Mouse (Mus musculus) cerebellum, adult 9-11 months (tissue): ENCODE data around the gene Banf1.
"Not testable (repeated sequence)": the region's sequence is repeated elsewhere in the genome, so short reads cannot be mapped to it uniquely, and the experiment has no call there.

Experiments used
- DNase-seq: peaks from one replicate; pipeline ENCODE4 v3.0.0; 2022

Gene Banf1

DNA sequence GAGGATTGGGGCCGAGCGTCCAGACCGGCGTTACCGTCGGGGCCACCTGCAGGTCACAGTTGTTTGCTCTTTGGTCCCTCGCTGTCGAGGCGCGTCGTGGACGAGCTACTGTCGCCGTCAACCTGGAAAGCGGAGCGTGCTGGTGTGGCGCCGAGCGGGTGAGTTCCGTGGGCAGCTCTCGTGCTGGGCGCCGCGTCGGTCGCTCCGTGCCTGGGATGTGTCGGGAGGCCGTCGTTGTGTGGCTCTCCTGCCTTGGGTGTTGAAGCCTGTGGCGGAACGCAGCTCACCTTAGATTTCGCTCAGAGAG lies at the start of gene Banf1:
Banf1 (minus strand) TSS at position 116 of the 307 bp plus-strand sequence.
- DNase-seq, result no peak

DNA sequence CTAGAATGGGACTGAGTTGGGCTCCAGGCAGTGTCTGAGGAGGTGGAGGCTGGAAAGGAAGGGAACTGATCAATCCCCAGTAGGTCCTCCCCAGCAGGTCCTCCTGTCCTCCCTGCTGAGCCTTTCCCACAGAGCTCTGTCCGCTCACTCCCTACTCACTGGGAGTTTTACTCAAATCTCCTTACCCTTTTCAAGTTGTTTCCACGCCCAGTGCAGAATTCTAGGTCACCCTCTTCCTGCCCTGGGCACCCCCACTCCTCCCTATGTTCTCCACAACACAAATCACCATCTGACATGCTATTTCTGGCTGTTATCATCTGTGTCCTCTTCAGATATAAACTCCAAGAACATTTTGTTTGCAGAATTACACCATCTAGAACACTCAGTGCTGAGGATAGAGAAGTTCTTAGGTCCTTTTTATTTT lies 47.6 kb upstream of the Banf1 start:
- DNase-seq, result no peak

DNA sequence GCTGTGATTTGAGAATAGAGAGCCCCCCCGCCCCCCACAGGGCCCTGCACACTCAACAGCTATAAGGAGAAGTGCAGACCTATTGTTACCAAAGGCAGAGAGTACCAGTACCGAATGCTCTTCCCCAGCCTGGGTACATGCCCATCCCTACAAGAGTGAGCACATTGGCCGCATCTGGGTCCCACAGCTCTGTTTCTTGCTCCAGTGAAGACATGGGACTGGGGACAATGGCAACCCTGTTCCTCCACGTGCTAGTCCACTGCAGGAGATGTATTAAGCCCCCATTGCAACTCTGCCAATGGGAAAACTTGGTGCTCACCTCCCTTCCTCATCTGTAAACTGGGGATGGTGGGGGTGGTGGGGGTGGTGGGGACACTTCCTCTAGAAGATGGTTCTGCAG lies 46.9 kb upstream of the Banf1 start:
- no peak for DNase-seq

DNA sequence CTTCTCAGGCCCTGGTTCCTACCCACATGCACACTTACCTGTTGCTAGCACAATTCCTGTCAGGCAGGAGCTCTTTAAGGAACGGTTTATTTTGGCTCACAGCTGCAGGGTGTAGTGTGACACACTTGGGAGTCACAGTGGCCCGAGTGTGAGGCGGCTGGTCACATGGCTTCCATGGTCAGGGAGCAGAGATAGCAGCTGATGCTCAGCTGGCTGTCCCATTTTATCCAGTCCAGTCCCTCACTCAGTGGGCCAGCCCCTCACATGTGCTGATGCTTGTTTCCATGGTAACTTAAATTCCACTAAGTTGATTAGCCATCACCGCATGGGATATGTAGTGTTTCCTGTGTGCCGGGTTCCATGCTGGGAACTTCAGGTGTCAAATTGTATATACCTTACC lies 45.0 kb upstream of the Banf1 start:
- no peak for DNase-seq

DNA sequence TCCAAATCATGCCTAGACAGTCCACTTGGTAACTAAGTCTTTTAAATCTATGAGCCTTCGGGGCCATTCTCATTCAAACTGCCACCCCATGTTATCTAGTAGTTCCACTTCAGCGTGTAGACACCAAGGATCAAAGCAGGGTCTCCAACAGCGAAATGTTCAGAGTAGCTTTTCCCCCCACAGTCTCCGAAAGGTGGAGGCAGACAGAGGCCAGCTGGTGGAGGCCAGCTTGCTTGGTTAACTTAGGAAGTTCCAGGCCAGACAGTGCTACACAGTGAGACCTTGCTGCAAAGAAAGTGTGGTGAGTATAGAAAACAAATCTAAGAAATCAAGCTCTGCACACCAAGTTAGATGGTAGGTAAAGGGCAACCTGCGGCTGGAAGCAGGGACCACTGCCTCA lies 43.7 kb upstream of the Banf1 start:
- DNase-seq, result no peak

DNA sequence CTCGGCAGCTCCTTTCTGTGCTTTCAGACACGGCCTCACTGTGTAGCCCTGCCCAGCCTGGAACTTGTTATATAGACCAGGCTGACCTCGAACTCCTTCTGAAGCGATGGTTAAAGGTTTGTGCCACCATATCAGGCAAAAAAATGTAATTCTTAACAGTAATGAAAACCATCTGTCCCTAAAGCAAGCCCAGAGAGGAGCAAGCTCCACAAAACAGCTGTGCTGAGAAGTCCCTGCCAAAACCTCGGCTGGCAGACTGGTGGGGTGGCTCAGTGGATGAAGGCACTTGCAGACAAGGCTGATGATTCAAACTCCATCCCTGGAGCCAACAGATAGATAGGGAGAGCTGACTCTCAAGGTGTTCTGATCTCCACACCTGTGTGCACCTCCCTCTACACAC lies 42.1 kb upstream of the Banf1 start:
- no peak for DNase-seq

DNA sequence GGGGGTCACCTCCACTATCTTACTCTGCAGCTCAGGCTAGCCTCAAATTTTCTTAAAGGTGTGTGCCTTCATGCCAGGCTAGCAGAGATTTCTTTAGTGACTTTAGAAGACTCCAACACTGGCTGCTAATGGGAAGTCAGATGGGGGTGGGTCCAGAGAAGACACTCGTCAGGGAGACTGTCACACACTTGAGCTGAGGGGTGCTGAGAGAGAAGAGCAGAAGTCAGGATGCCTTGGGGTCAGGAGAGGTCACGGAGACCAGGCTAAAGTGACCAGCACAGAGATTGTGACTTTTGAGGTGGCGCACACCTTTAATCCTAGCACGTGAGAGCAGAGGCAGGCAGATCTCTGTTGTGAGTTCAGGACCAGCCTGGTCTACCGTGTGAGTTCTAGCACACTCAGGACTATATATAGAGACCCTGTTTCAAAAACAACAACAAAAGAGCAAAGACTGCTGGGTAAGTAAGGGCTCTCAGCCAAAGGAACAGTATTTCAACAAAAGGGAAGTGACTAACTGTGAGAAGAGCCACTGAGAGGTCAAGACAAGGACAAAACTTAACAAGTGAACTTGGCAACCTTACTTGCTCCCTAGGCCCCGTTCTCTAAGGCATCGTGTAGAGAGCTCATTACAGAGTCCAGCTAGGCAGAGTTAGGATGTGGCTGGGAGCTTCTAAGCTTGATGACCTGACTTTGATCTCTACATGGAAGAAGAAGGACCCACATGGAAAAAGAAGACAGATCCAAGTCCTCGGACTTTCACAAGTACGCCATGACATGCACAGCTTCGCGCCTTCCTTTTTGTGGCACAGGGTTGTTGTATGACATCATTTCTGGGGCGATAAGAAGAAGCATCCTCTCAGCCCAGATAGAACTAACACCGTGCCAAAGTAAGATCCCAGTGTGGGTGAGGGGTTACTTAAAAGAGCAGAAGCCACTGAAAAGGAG lies 41.4 kb upstream of the Banf1 start:
- DNase-seq, result no peak

DNA sequence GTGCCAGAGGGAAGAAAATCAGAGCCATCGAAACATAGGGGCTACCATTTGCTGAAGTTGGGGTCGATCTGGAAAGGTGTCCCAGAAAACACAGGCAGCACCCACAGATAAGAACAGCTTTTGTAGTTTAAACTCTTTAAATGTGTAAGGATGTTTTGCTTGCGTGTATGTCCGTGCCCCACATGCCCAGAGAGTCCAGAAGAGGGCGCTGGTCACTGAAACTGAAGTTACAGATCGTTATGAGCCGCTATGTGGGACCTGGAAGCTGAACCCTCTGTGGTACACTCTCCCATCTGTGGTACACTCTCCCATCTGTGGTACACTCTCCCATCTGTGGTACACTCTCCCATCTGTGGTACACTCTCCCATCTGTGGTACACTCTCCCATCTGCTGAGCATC lies 40.2 kb upstream of the Banf1 start:
- DNase-seq, result peak; percentile 79

DNA sequence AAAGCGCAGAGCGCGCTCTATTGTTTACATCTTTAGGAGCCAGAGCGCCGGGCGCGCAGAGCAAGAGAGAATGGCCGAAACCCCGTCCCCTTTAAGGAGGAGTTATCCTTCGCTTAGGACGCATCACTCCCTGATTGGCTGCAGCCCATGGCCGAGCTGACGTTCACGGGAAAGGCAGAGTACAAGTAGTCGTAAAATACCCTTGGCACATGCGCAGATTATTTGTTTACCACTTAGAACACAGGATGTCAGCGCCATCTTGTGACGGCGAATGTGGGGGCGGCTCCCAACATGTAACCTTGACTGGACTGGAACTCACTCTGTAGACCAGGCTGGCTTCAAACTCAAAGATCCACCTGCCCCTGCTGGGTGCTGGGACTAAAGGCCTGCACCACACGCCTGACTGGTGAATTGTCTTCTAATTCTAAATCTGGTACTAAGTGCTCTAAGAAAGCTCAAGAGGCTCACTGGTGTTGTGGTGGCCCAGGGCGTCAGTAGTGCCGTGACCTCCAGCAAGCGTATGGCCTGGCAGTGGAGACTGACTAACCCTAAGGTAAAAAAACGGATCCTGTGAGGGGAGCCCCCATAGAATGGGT lies 39.7 kb upstream of the Banf1 start:
- DNase-seq, result peak; percentile 77

DNA sequence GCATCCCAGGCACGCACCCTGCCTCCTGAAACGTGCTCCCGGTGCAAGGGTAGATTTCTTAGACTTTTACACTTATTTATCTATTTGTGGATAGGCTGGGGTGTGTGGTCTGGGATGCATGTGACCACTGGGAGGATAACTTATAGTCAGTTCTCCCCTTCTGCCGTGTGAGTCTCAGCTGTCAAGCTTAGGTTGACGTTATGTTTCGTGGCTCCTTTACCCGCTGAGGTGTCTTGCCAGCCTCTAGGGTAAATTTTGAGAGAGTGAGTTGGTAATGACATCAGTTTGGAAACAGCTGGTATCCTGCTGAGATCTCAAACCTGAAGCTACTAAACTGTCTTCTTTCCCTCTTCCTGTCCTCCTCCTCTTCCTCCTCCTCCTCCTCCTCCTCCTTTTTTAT lies 39.0 kb upstream of the Banf1 start:
- DNase-seq, result no peak

DNA sequence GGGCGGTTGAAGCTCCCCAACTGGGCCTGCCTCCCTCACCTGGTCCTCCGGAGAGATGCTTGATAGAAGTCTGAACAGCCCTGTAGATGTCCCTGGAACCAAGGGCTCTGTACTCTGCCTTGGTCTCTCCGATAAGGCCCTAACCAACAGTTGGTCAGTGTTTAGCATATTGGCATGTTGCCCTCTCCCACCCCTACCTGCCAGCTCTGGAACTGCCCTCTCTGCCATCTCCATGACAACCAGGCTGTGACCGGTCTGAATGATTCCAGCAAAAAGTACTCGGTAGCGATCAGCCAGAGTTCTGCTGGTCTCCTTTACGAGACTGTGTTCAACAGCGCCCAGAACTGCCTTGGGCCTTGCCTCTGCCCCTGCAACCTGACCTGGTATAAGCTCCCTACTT lies 35.3 kb upstream of the Banf1 start, which contains the start of gene Tsga10ip:
Tsga10ip (minus strand) TSS at position 234 of the 400 bp plus-strand sequence.
- DNase-seq, result no peak

DNA sequence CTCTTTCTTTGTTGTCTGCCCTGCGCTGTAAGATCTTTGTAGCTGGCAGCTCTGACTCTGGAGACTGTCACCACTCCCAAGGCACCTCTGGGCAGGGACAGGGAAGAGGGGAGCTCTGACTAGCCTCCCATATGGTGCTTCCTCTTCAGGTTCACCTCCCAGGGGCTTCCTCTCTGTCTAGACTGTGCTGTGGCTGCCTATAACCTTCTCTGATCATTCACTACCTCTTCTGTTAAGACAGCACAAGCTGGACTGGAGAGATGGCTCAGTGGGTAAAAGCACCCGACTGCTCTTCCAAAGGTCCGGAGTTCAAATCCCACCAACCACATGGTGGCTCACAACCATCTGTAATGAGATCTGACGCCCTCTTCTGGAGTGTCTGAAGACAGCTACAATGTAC lies 34.1 kb upstream of the Banf1 start:
- DNase-seq, result not testable (repeated sequence)

DNA sequence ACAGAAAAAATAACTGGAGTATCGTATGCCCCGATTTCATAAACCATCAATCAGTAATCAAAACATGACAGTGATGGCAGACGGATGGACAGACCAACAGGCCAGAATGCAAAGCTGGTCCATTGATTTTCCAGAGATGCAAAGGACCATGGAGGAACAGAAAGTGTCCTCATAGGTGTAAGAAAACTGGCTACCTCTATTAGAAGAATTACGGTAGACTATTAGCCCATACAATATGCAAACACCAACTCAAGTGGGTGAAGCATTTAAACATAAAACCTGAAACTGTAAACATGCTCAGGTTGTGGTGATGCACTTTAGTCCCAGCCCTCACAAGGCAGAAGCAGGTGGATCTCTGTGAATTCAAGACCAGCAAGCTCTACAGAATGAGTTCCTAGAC lies 28.4 kb upstream of the Banf1 start:
- no peak for DNase-seq

DNA sequence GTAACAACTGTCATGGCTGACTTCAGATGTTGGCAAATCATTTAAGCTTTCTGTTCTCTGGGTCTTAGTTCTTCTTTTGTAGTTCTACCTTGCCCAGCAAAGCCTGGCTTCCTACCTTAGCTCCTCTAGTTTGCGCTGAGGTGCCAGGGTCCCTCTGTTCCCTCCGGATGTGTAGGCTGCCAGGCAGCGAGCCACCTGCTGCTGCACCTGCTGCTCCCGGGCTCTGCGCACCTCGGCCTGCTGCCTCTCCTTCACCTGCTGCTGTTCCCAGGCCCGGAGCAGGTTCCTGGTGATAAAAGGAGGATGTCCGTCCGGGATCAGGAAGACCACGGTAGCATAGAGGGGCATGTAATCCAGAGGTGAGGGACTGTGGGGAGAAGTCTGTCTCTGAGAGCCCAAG lies 27.2 kb upstream of the Banf1 start:
- DNase-seq, result peak; percentile 77

DNA sequence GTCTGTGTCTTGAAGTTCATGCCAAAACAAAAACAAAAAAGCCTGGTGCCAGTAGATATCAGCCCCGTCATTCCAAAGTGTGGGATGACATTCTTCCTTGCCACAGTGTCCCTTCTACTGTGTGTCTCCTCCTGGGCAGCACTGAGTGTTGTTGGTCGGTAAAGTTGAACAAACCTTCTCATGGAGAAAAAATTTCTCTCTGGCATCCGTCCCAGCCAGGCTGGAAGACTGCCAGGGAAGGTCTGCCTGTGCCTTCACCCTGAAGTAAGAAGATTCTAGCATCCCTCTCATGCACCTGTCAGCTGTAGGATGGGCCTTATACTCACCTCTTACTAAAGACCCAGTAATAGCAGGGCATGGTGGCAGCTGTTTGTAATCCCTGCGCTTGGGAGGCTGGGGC lies 25.9 kb upstream of the Banf1 start:
- peak; percentile 77 for DNase-seq

DNA sequence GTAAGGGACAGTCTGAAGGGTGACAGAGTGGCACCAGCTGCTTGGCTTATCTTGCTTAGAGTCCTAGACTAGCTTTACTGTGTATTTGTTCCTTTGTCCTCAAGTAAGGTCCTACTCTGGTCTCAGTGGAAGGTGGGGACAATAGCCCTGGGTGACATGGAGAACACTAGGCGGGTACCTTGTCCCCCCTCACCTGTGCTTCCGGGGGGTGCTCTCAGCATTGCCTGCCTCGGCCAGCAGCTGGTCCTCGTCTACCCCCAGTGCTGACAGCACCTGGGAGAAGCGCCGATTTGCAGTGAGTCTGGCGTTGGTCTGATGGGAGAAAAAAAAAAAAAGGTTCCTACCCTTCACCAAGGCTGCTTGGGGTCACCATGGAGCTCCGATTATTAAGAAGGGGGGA lies 23.4 kb upstream of the Banf1 start:
- DNase-seq, result no peak

DNA sequence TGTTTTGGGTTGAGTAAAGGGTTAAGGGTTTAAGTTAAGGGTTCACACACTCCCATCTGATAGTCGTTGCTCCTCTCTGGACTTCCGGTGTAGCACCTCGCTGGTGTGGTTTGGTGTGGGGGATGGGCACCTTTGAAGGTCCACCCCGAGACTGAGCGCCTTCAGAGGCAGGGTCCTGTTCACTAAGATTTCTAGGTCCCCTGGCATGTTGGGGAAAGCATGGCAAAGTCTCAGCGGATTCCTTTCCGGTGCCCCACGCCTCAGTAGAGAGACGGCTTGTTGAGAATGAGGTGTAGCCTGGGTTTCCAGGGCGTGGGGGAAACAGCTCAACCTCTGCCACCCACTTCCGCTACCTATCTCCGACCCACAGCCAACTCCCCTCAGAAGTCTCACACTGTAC lies 22.7 kb upstream of the Banf1 start:
- DNase-seq, result peak; percentile 52

DNA sequence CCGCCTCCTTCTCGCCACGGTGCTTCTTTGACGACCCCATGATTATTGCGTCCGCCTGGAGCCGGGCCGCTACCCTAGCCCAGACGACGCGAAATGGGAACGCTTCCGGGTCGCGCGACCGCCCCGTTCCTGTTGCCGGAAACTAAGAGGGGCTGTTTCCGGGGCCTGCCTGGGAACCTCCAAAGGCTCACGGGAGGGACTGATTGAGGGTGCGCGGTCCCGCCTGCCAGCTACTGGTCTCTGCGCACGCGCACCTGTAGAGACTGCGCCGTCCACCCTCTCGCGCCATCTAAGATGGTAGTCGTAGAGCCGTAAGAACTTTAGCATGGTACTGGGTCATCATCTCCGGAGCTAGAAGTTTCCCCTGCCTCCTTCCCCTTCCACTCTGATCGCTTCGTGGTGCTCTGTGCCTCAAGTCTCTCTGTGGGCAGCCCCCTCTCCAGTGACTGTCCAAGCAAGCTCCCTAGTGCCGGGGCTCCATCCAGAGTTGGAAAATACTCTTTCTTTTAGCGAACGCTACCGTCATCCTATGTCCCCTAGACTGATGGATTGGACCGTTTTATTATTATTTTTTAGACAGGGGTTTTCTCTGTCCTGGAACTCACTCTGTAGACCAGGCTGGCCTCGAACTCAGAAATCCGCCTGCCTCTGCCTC lies 21.7 kb upstream of the Banf1 start, which contains the start of gene Sart1:
Sart1 (minus strand) TSS at position 116 of the 655 bp plus-strand sequence.
- peak; percentile 97 for DNase-seq

DNA sequence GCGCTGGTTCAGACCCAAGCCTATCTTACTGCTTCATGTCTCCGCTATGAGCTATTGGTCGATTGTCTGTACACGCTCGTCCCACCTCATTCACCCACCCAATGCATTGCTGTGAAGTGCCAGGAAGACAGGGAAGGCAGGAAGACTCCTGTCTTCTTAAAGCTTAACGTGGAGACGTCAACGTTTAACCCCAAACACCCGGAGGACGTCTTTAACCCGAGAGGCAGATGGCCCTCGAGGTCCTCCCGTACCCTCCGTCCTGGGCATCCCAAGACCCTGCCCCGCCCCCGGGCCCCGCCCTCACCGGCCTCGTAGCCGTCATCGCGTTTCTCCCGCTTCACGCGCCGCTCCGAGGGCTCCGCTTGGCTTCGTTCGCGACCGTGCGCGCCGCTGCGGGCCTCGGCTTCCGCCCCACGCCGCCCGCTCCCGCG lies 21.1 kb upstream of the Banf1 start:
- DNase-seq, result no peak

DNA sequence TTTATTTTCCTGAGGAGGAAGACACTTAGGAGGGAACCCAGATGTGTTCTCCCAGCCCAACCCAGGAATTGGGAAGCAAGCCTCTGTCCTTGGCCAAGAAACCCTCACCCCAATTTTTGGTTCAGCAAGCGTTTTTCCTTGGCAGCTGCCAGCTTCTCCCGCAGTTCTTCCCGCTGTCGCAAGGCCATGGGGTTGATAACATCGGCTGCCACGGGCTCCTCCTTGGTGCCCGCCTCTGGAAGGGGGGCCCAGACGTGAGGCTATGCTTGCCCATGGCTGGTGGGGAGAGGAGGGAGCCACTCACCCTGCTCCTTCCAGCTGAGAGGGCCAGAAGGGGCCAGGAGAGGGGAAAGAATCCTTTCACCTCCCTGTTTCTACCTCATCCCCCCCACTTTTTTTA lies 17.7 kb upstream of the Banf1 start:
- DNase-seq, result no peak

DNA sequence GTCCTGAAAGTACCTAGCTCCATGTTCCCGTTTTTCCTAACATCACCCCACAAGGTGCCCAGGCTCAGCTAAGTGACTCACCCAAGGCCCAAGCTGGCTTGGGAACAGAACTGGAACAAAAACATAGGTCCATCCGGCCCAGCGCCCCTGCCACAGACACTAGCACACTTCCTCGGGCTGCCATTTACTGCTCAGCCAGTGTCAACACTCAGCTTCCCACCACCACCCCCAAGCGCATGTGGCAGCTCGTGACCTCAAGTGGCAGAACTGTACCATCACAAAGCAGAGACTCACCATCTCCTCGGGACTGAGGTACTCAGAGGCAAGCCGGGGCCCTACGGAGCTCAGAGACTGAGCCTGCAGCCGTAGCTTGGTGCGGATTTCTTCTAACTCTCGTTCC lies 16.4 kb upstream of the Banf1 start:
- DNase-seq, result no peak

DNA sequence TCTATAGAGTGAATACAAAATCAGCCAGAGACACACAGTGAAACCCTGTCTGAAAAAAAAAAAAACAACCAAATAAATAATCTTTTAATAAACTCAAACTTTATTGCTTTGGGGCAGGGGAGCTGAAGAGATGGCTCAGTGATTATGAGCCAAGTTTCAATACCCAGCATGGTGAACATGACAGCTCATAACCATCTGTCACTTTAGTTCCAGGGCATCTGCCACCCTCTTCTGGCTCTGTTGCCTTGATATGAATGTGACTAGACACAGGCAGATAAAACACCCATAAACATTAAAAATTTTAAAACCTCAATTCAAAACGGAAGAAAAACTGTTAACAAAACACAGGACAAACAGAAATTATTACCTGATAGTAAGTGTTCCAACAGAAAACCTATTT lies 10.5 kb upstream of the Banf1 start:
- DNase-seq, result no peak

DNA sequence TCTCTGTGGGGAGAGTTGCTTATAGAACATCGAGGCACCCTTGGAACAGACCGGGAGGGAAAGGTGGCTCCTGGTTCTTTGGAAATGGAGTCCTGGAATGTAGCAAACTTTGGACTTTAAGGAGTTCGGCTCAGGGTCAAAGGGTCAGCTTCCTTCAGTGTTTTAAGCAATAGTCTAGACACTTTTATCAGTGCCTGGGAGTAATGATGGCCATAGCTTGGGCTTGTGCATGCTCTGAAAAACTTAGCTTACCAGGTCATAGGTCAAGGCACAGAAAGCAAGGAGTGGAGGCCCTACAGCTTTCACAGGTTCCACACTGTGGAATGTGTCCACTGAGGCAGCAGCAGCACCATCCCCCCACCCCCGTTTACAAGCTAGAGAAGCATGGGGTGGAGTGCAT lies 7.8 kb upstream of the Banf1 start:
- DNase-seq, result no peak

DNA sequence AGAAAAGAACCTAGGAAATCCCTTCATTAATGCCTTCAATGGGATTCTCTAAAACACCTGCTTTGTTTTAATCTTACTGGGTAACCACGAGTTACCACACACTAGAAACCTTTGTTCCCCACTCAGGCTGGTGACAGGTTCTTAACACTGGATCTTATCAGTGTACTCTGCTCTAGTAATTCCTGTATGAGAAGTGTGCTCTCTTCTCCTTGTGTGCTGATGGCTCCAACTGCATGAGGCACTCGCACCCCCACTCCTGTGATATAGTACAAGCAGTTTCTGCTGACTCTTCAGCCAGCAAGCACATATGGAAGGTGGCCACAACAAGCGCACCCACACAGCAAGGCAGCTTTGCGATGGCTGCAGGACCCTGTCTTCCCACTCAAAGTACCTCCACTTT lies 7.2 kb upstream of the Banf1 start:
- no peak for DNase-seq
